Mouse (Mus musculus) heart, postnatal 4 days (tissue): ENCODE measurements at regions not wholly inside any gene's neighbourhood (a gene's known extent, or its start where the extent isn't known, plus 50 kb on each side); places are given as distances from the start of the nearest gene placed in this dataset.

ENCODE experiments used
- DNase-seq: peaks from one replicate; pipeline ENCODE4 v3.0.0; 2021

GRCm38 (mm10) chr7:72027006-72027405 is 279.4 kb downstream of the Mctp2 start:
- DNase-seq: no peak

GRCm38 (mm10) chr7:72009115-72009514 is 297.3 kb downstream of the Mctp2 start:
- no peak for DNase-seq

DNA sequence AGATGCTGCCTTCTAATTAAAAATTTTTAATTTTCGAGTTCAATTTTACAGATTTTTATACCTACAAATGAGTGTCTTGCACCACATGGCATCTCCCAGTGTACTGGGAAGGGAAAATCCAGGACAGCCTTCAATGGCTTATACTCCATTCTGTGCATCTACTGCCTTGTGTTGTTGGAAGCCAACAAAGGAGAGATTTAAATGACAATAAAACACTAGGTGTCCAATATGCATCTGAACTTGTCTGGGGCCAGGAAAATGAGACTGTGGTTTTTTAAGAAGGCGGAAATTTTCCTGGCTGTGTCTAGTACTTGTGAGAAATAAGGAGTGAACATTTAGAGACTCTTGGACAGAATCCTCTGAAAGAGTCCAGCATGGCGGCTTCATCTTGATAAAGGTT is 302.1 kb downstream of the Mctp2 start:
- DNase-seq: no peak

GRCm38 (mm10) chr7:71992526-71992925 is 313.9 kb downstream of the Mctp2 start:
- DNase-seq: no peak

GRCm38 (mm10) chr7:71991835-71992234 is 314.6 kb downstream of the Mctp2 start:
- no peak for DNase-seq

DNA sequence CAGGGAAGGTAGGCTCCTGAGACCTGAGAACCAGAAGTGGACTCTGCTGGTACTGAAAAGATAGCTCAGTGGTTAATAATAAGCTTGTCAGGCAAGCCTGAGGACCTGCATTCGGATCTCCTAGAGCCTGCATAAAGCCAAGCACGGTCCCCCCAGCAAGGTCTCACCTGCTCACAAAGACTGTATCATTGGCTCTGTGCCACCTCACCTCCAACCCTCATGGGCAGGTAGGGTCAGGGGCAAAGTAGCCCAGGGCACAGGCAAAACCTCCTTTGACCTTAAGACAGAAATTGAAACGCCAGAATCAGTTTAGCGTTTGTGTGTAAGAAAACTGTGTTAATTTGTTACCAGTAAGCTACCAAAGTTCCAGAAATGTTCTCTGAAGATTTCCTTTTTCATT is 315.2 kb downstream of the Mctp2 start:
- no peak for DNase-seq

- no peak for DNase-seq
Measured at GRCm38 (mm10) chr7:71966015-71966414, 340.4 kb downstream of the Mctp2 start.

GRCm38 (mm10) chr7:71963456-71963855 is 343.0 kb downstream of the Mctp2 start:
- DNase-seq: peak; percentile 15

DNA sequence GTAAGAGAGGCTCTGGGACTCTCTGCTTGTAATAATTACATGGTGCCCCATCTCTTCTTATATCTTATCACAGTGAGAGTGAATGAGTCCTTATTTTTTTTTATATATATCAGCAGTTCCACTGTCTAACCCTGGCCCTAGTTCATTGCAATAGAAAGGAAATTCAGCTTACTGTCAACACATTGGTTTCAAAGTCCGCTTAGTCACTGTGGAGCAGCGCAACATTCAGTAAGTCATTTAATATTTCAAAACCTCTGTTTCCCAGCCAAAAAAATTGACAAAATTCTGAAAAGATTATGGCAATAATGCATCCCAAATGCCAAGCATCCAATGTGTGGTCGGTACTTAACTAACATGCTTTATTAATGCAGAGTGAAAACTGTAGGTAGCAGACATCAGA is 343.6 kb downstream of the Mctp2 start:
- no peak for DNase-seq

GRCm38 (mm10) chr7:71960453-71961230 is 345.8 kb downstream of the Mctp2 start:
- DNase-seq: peak; percentile 71

- DNase-seq: peak; percentile 29
Measured at GRCm38 (mm10) chr7:71946548-71946947, 359.9 kb downstream of the Mctp2 start.

- no peak for DNase-seq
Measured at GRCm38 (mm10) chr7:71943078-71944042, 363.0 kb downstream of the Mctp2 start.

GRCm38 (mm10) chr7:71937731-71938130 is 368.7 kb downstream of the Mctp2 start:
- no peak for DNase-seq

DNA sequence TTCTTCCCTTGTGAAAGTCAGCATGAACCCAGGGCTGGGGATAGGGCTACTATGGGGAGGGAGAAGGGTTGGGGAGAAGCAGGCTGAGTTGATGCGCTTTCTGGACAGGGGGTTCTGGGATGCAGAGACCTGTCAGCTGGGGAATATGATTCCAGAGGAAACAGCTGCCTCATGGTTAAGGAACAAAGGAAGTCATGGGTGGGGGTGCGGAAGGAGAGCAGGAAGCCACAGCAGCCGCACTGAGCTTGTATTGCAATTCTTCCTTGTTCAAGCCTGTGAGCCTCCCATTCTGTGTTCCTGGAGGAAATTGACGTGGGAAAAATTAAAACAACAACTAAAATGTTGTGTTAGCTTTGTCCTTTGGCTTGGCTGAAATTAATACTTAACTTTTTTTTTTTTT is 369.7 kb downstream of the Mctp2 start:
- peak; percentile 35 for DNase-seq
